Mouse (Mus musculus): ENCODE data around the gene Ephb1.

DNA sequence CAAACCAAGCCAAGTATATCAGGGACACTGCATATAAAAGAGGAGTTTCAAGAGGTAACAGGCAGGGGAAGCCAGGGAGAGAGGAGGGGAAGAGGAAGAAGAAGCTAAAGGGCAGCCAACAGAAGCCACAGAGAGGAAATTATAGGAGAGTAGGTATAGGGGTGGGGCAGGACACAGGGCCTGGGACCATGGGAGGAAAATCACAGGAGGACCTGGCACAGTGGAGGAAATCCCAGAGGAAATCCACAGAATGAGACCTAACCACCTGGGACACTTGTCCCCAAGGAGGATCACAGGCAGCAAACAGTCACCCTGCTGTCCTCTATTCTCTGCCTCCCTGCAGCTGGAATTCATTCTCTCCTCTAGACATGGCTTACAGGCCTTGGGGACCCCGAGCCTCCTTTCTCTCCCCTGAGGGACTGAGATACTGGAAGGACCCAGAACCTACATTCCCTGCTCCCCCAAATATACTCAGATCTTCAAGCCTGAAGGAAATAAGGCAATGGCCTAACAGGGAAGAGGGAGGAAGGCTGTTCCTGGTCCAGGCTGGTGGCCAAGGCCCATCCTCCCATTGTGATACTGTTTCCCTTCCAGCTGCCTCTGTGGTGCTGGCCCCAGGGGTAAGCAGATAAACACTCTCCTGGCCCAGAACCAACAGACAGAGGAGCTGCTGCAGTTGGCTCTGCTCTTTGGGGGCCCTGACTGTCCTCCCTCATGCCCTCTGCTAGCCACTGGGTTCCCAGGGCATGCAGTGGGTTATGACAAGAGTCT lies 47.7 kb downstream of the Ephb1 start:
- no peak for TF ChIP-seq EP300 (optimal IDR thresholded peaks at IDR 0.05)
- no peak for TF ChIP-seq CTCF (IDR thresholded peaks at IDR 0.05; ENCODE audit: low read depth)
